Mouse (Mus musculus) ES-CJ7 (cell line): ENCODE results near the gene Cnpy2.
A peak's percentile ranks its signal among the peaks of the same experiment; 100 is the strongest.

Source experiments
- DNase-seq: peaks from one replicate; pipeline ENCODE4 v3.0.0; 2011; ENCODE audit warnings: low read depth, low spot score

Gene Cnpy2

DNA sequence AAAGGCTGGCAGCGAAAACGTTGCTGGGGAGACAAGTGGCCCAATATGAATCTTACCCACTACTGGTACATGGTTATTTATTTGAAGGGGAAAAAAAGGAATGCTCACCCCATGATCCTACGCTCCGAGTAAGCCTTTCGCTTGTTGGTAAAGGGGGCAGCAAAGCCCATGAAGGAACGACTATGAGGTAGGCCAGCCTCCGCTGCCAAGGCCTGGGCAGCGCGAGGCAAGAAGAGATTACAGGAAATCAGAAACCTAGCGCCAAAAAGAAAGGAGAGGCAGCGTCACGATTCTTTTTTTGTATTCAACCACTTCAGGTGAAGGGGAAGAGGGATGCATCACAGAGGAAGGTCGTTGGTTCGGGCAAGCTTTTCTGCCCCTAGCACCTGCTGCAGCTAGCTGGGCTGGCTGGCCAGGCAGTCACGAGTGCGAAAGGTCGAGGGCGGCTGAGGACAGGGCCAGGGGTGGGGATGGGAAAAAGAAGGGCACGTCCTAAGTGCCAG lies 45.7 kb downstream of the Cnpy2 start:
- DNase-seq, result no peak

- DNase-seq, result peak; percentile 91
These were observed 46.4 kb downstream of the Cnpy2 start, which contains the start of gene Coq10a for GRCm38 (mm10) chr10:128368402-128369217. Gene Coq10a, minus strand, starts transcription at chr10:128368997.

GRCm38 (mm10) chr10:128369218-128369543 lies 46.9 kb downstream of the Cnpy2 start:
- DNase-seq, result no peak

DNA sequence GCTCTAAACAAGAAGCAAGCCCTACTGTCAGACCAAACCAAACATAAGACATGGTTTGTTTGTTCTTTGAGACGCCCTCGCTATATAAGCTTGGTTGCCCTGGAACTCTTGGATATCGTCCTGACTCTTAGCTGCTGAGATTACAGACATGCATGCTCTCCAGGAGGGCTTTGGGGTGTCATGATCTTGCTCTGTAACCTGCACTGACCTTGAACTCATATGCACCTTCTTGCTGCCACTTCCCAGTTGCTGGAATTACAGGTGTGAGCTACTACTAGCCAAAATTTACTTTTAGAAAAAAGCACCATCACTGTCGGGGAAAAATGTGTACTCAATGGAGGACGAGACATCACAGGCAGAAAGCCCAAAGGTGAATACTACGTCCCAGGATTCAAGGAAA lies 47.3 kb downstream of the Cnpy2 start:
- DNase-seq, result peak; percentile 36

GRCm38 (mm10) chr10:128370021-128370420 lies 47.8 kb downstream of the Cnpy2 start:
- DNase-seq, result peak; percentile 84

GRCm38 (mm10) chr10:128370601-128371000 lies 48.3 kb downstream of the Cnpy2 start:
- peak; percentile 81 for DNase-seq

- no peak for DNase-seq
These were observed 49.9 kb downstream of the Cnpy2 start for GRCm38 (mm10) chr10:128372142-128372541.

- peak; percentile 70 for DNase-seq
These were observed 50.9 kb downstream of the Cnpy2 start for GRCm38 (mm10) chr10:128372989-128373748.

GRCm38 (mm10) chr10:128374393-128374792 lies 52.1 kb downstream of the Cnpy2 start:
- peak; percentile 85 for DNase-seq

GRCm38 (mm10) chr10:128376099-128376454 lies 53.8 kb downstream of the Cnpy2 start:
- no peak for DNase-seq

- peak; percentile 38 for DNase-seq
These were observed 54.4 kb downstream of the Cnpy2 start, which contains the start of gene Ankrd52 for GRCm38 (mm10) chr10:128376455-128377211. Gene Ankrd52, plus strand, starts transcription at chr10:128377115.
